Mouse (Mus musculus): ENCODE measurements around the gene Acoxl. TPM values are rescaled to one million over a fixed set of nuclear protein-coding genes. Genes with fewer than 3 reads are reported as not detected.

Acoxl gene
- total RNA-seq, 2 experiments from 2014 or later: not detected

DNA sequence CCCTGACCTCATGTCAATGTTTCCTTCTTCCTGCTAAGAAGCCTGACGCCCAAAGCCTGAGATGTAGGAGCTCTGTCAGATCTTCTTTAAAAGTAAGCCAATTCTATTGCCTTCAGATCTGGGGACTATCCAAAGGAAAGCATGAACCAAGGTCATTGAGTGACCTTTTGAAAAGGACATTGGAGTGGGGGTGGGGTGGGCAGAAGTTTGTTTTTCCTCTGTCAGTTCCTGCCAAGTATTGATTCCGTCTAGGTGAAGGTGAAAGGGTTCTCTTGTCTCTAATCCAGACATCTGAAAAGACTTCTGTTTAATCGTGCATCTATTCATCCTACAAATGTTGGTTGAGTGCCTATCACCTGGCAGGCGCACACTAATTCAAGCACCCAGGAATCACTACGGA is 330.8 kb downstream of the Acoxl start:
- no peak for DNase-seq (ENCODE audit: low spot score in 2 of 2)

DNA sequence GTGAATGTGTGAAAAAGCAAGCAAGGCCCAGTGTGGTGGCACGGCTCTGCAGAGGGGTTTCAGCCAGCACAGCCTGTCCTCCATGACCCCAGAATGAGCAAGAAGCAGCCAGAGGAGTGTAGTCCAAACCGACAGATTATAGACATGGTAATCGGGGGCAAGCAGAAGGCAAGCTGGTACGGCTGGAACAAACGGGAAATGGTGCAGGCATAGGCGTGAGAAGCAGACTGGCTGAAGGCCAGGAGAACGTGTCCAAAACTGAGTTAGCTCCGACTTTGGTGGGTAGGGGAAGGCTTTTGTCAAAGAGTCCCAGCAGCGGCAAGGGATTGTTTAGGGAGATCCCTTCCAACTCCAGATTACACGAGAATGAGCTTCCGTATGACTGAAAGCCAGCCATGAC is 331.3 kb downstream of the Acoxl start:
- peak in 1 of 2 experiments; percentile 59 for DNase-seq (ENCODE audit: low spot score in 2 of 2)

DNA sequence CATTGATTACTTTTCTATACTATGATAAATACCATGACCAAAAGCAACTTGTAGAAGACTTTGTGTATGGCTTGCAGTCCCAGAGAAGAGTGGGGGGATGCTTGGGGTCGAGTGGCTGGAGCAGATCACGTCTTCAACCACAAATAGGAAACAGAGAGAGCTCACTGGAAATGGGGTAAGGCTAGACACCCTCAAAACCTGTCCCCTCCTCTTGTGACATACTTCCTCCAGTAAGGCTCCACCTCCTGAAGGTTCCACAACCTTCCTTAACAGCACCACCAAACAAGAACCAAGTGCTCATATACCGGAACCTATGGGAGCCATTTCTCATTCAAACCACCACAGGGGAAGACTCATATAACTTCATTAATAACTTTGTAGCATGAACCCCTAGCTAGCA is 331.9 kb downstream of the Acoxl start:
- DNase-seq (ENCODE audit: low spot score in 2 of 2): no peak

DNA sequence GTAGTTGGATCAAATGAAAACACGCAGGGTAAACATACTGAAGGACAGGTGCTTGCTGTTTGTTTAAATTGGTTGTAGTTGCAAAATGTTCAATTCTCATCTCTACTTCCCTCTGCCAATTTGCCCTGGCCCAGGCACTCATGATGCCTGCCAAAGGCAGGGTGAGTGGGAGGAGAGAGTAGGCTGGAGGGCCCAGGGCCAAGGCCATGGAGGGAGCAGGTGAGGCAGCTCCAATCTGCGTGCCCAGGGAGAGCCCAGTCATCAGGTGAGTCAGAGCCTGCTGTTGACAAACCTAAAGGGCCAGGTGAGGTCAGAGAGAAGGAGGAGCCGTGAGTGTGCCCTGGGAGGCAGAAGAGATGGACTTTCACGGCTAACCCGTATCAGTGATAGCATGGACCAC is 333.6 kb downstream of the Acoxl start:
- DNase-seq (ENCODE audit: low spot score in 2 of 2): peak; percentile 72 to 83

Small RNAs within 50 kb of the gene (microRNA-seq; reads per million reads assigned to microRNA genes)
- 0 reads per million in 2 experiments for gene Gm22411

Other genes starting within 250 kb of the Acoxl start
- gene Mal, start 182.2 kb upstream of the Acoxl start, total RNA-seq (2021): 10 to 100 TPM; 79.8 to 96.3 TPM
- 1 to 10 TPM in 1 of 2 experiments, under 1 TPM in 1; 0.87 to 1.1 TPM for gene Mall, start 108.9 kb upstream of the Acoxl start, total RNA-seq (2021)
- 10 to 100 TPM; 18.7 to 21.6 TPM for gene Nphp1, start 50.0 kb upstream of the Acoxl start, total RNA-seq (2021)
- gene Mtln, start 46.4 kb upstream of the Acoxl start, total RNA-seq (2021): 10 to 100 TPM; 53.9 to 58.1 TPM
- gene Bub1, start 7.0 kb upstream of the Acoxl start, total RNA-seq (2021): under 1 TPM; 0.20 to 0.35 TPM

Data from layer of hippocampus, adult 18-20 months (tissue).